Mouse (Mus musculus) myocyte (in vitro differentiated cells): ENCODE results near the gene Vgll4.

Experiments used
- CEBPB ChIP-seq: IDR thresholded peaks from 2 replicates; pipeline ENCODE4 v1.6.1; 2011; ENCODE audit warnings: mild to moderate bottlenecking, moderate library complexity; ENCODE audit not compliant: poor library complexity, insufficient read depth, severe bottlenecking
- E2F4 ChIP-seq: IDR thresholded peaks from one replicate; pipeline ENCODE4 v1.6.1; 2011; ENCODE audit warnings: mild to moderate bottlenecking, control low read depth, moderate library complexity; ENCODE audit not compliant: insufficient read depth
- MAX ChIP-seq: IDR thresholded peaks from one replicate; pipeline ENCODE4 v1.6.1; 2011; ENCODE audit warnings: low read depth, mild to moderate bottlenecking, control low read depth
- MYOD1 ChIP-seq, 3 experiments: IDR thresholded peaks; one replicate each; pipeline ENCODE4 v1.6.1; 2011; ENCODE audit warnings: control low read depth in 2 of 3, low read depth in 2 of 3, mild to moderate bottlenecking in 2 of 3, moderate library complexity in 1 of 3; ENCODE audit not compliant: insufficient read length in 2 of 3, control insufficient read depth in 1 of 3
- MYOG ChIP-seq, 3 experiments: IDR thresholded peaks; one replicate each; pipeline ENCODE4 v1.6.1; 2011; ENCODE audit warnings: control low read depth in 2 of 3, low read depth in 2 of 3, mild to moderate bottlenecking in 2 of 3; ENCODE audit not compliant: insufficient read length in 2 of 3, control insufficient read depth in 1 of 3, insufficient read depth in 1 of 3
- POLR2A ChIP-seq: IDR thresholded peaks from one replicate; pipeline ENCODE4 v1.6.1; 2011; ENCODE audit warnings: low read depth, mild to moderate bottlenecking, control low read depth, moderate library complexity; ENCODE audit not compliant: insufficient read length
- POLR2AphosphoS2 ChIP-seq: IDR thresholded peaks from one replicate; pipeline ENCODE4 v1.6.1; 2011; ENCODE audit warnings: low read depth, control low read depth; ENCODE audit not compliant: insufficient read length
- REST ChIP-seq: IDR thresholded peaks from one replicate; pipeline ENCODE4 v1.6.1; 2011; ENCODE audit warnings: mild to moderate bottlenecking, control low read depth, moderate library complexity; ENCODE audit not compliant: insufficient read depth, insufficient read length
- USF1 ChIP-seq: IDR thresholded peaks from one replicate; pipeline ENCODE4 v1.6.1; 2011; ENCODE audit warnings: low read depth, mild to moderate bottlenecking, control low read depth, moderate library complexity

DNA sequence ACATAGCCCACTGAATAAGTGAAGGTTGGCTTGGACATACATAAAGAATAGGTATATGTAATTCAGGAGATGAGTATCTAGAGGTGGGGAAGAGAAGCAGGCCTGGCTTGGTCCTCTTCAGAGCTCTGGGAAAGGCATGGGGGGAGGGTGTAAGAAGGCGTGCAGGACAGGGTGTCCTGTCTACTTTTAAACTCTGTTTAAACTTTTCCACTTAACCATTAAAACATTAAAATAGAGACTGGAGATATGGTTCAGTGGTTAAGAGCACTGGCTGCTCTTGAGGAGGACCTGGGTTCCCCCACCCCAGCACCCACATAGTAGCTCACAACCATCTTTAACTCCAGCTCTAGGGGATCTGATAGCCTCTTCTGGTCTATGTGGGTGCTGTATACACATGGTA, 3.2 kb upstream of the Vgll4 start:
- TF ChIP-seq POLR2A: no peak
- TF ChIP-seq MAX: no peak
- TF ChIP-seq MYOD1 (IDR thresholded peaks at IDR 0.05; ENCODE audit: control insufficient read depth in 1 of 3, insufficient read length in 2 of 3, low read depth in 2 of 3): no peak
- no peak for TF ChIP-seq USF1
- TF ChIP-seq CEBPB: no peak
- no peak for TF ChIP-seq POLR2AphosphoS2
- no peak for TF ChIP-seq REST
- no peak for TF ChIP-seq MYOG (IDR thresholded peaks at IDR 0.05; ENCODE audit: control insufficient read depth in 1 of 3, insufficient read depth in 1 of 3, insufficient read length in 2 of 3, low read depth in 2 of 3)
- no peak for TF ChIP-seq E2F4
